Mouse (Mus musculus): ENCODE measurements around the gene Anapc15.

DNA sequence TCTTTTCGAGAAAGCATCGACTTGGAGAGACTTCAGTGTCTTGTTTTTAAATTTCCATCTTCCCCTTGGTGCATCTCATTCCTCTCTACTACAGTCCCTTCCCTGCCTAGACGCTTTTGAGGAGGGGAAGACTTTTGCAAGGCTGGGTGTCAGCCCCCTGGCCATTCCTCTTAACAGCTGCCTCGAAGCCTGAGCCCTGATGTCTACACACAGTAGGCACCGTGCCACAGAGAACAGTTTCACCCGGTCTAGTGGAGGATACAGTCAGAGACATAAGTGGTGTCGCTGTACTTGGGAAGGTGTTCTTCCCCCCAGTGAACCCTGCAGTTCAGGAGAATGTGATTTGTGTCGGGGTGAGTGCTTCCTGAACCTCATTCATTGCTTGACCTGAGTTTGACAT lies 43.2 kb downstream of the Anapc15 start:
- TF ChIP-seq CTCF (IDR thresholded peaks at IDR 0.05; ENCODE audit: low read depth, low read length) (no peak), POLR2A (IDR thresholded peaks at IDR 0.05; ENCODE audit: insufficient read depth, low read length) (no peak), EP300 (IDR thresholded peaks at IDR 0.05; ENCODE audit: insufficient read depth, low read depth, low read length) (no peak)

Data from ES-Bruce4 (cell line).